Mouse (Mus musculus) T-helper 1 cell (primary cell): ENCODE results near the gene Cecr2.
"Not testable (repeated sequence)": the region's sequence is repeated elsewhere in the genome, so short reads cannot be mapped to it uniquely, and the experiment has no call there.

ENCODE experiments used
- in situ Hi-C: fragments of 300-600 bp; cut with MboI, MseI; formaldehyde crosslinking; loops from one replicate; pipeline ENCODE4 v1.15.1; 2025; ENCODE audit warnings: high pct_unique_total_duplicates

Gene Cecr2

GRCm38 (mm10) chr6:120665816-120666760 is at the start of gene Cecr2:
Cecr2 (plus strand) TSS chr6:120666369.
- in situ Hi-C loops, result no loop called here

- in situ Hi-C loops, result no loop called here
Measured at GRCm38 (mm10) chr6:120617586-120617985, 48.6 kb upstream of the Cecr2 start.

GRCm38 (mm10) chr6:120618518-120619402 is 47.4 kb upstream of the Cecr2 start:
- in situ Hi-C loops, result no loop called here

GRCm38 (mm10) chr6:120620193-120620592 is 46.0 kb upstream of the Cecr2 start:
- in situ Hi-C loops, result no loop called here

GRCm38 (mm10) chr6:120625081-120625480 is 41.1 kb upstream of the Cecr2 start:
- in situ Hi-C loops, result no loop called here

GRCm38 (mm10) chr6:120627096-120627495 is 39.1 kb upstream of the Cecr2 start:
- in situ Hi-C loops, result no loop called here

GRCm38 (mm10) chr6:120628963-120629362 is 37.2 kb upstream of the Cecr2 start:
- in situ Hi-C loops, result no loop called here

- in situ Hi-C loops, result no loop called here
Measured at GRCm38 (mm10) chr6:120635391-120636028, 30.7 kb upstream of the Cecr2 start.

- in situ Hi-C loops, result no loop called here
Measured at GRCm38 (mm10) chr6:120639547-120639946, 26.6 kb upstream of the Cecr2 start.

- in situ Hi-C loops, result no loop called here
Measured at GRCm38 (mm10) chr6:120641866-120642378, 24.2 kb upstream of the Cecr2 start.

GRCm38 (mm10) chr6:120643776-120644175 is 22.4 kb upstream of the Cecr2 start:
- in situ Hi-C loops, result no loop called here

- in situ Hi-C loops, result no loop called here
Measured at GRCm38 (mm10) chr6:120644346-120645299, 21.5 kb upstream of the Cecr2 start.

GRCm38 (mm10) chr6:120647246-120648028 is 18.7 kb upstream of the Cecr2 start:
- in situ Hi-C loops, result not testable (repeated sequence)

- in situ Hi-C loops, result no loop called here
Measured at GRCm38 (mm10) chr6:120648205-120648604, 18.0 kb upstream of the Cecr2 start.

- in situ Hi-C loops, result no loop called here
Measured at GRCm38 (mm10) chr6:120652666-120653065, 13.5 kb upstream of the Cecr2 start.

- in situ Hi-C loops, result no loop called here
Measured at GRCm38 (mm10) chr6:120655702-120656101, 10.5 kb upstream of the Cecr2 start.

GRCm38 (mm10) chr6:120658848-120659247 is 7.3 kb upstream of the Cecr2 start:
- in situ Hi-C loops, result no loop called here

GRCm38 (mm10) chr6:120665415-120665815 is 754 bp upstream of the Cecr2 start:
- in situ Hi-C loops, result no loop called here

- in situ Hi-C loops, result no loop called here
Measured at GRCm38 (mm10) chr6:120666761-120667421, 722 bp downstream of the Cecr2 start.
